Mouse (Mus musculus): ENCODE results near the gene Fam114a1.

Fam114a1 gene

GRCm38 (mm10) chr5:65003946-65004535, 34.2 kb downstream of the Fam114a1 start:
- DNase-seq (ENCODE audit: low spot score in 2 of 2), result no peak

GRCm38 (mm10) chr5:65005251-65005650, 35.4 kb downstream of the Fam114a1 start:
- no peak for DNase-seq (ENCODE audit: low spot score in 2 of 2)

GRCm38 (mm10) chr5:65006011-65006491, 36.2 kb downstream of the Fam114a1 start:
- DNase-seq (ENCODE audit: low spot score in 2 of 2), result no peak

GRCm38 (mm10) chr5:65011901-65012573, 42.2 kb downstream of the Fam114a1 start:
- DNase-seq (ENCODE audit: low spot score in 2 of 2), result no peak

GRCm38 (mm10) chr5:65015508-65015907, 45.6 kb downstream of the Fam114a1 start:
- DNase-seq (ENCODE audit: low spot score in 2 of 2), result no peak

- DNase-seq (ENCODE audit: low spot score in 2 of 2), result no peak
These were observed 49.2 kb downstream of the Fam114a1 start for GRCm38 (mm10) chr5:65019109-65019508.

- peak in 1 of 2 experiments; percentile 67 for DNase-seq (ENCODE audit: low spot score in 2 of 2)
These were observed 50.0 kb downstream of the Fam114a1 start for GRCm38 (mm10) chr5:65019823-65020222.

GRCm38 (mm10) chr5:65022006-65022405, 52.1 kb downstream of the Fam114a1 start:
- DNase-seq (ENCODE audit: low spot score in 2 of 2), result no peak

- no peak for DNase-seq (ENCODE audit: low spot score in 2 of 2)
These were observed 54.8 kb downstream of the Fam114a1 start for GRCm38 (mm10) chr5:65024641-65025040.

GRCm38 (mm10) chr5:65025916-65026315, 56.0 kb downstream of the Fam114a1 start:
- DNase-seq (ENCODE audit: low spot score in 2 of 2), result no peak

GRCm38 (mm10) chr5:65026776-65027175, 56.9 kb downstream of the Fam114a1 start:
- DNase-seq (ENCODE audit: low spot score in 2 of 2), result no peak

GRCm38 (mm10) chr5:65028019-65028418, 58.1 kb downstream of the Fam114a1 start:
- DNase-seq (ENCODE audit: low spot score in 2 of 2), result no peak

GRCm38 (mm10) chr5:65036597-65036996, 66.7 kb downstream of the Fam114a1 start:
- DNase-seq (ENCODE audit: low spot score in 2 of 2), result peak in 1 of 2 experiments; percentile 44

GRCm38 (mm10) chr5:65038305-65038704, 68.4 kb downstream of the Fam114a1 start:
- DNase-seq (ENCODE audit: low spot score in 2 of 2), result no peak

- DNase-seq (ENCODE audit: low spot score in 2 of 2), result no peak
These were observed 69.1 kb downstream of the Fam114a1 start for GRCm38 (mm10) chr5:65038811-65039571.

GRCm38 (mm10) chr5:65040463-65040862, 70.6 kb downstream of the Fam114a1 start:
- DNase-seq (ENCODE audit: low spot score in 2 of 2), result no peak

GRCm38 (mm10) chr5:65043407-65043895, 73.6 kb downstream of the Fam114a1 start:
- DNase-seq (ENCODE audit: low spot score in 2 of 2), result no peak

GRCm38 (mm10) chr5:65045642-65046370, 75.9 kb downstream of the Fam114a1 start:
- DNase-seq (ENCODE audit: low spot score in 2 of 2), result peak in 1 of 2 experiments; percentile 34

GRCm38 (mm10) chr5:65046442-65047284, 76.8 kb downstream of the Fam114a1 start:
- DNase-seq (ENCODE audit: low spot score in 2 of 2), result no peak

GRCm38 (mm10) chr5:65047285-65047855, 77.5 kb downstream of the Fam114a1 start:
- no peak for DNase-seq (ENCODE audit: low spot score in 2 of 2)

Data from cerebellum, postnatal 4 days (tissue).